Mouse (Mus musculus): ENCODE results near the gene Ap1b1.

The Ap1b1 gene

DNA sequence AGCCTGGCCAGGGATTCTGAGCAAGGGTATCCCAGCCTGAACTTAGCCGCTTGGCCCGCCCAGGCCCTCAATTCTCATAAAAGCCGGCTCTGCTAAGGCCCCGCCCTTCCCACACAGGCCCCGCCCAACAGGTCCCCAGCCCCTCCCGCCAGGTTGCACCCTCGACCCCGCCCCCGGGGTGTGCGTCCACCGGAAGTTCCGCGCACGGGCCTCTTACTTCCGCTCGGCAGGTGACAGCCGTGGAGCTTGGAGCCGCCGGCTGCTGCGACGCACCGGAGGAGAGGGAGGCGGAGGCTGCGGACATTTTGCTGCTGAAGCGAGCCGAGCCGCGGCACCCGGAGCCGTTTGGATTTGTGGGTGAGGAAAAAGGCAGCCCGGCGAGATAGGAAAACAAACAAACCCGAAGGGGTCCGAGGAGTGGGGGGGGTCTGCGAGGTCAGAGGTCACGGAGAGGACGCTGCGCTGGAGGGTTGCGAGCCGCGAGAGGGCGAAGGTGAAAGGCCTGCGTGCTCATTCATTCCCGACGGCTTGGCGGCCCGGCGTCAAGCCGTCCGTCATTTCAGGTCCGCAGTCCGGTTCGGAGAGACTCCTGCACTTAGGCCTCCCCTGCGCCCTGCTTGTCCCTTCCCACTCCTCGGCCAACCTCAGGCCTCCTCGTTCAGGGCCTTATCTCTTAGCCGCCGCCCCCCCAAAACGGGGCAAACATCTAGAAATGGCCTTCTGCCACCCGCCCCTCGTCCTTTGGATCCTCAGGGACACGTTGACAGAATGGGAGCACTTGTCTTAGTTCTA is at the start of gene Ap1b1:
Gene Ap1b1, plus strand, starts transcription at position 130 of the 792 bp plus-strand sequence.
- DNase-seq (ENCODE audit: low spot score) = peak; percentile 95

GRCm38 (mm10) chr11:4946530-4946929 is 40.1 kb upstream of the Ap1b1 start:
- no peak for DNase-seq (ENCODE audit: low spot score)

DNA sequence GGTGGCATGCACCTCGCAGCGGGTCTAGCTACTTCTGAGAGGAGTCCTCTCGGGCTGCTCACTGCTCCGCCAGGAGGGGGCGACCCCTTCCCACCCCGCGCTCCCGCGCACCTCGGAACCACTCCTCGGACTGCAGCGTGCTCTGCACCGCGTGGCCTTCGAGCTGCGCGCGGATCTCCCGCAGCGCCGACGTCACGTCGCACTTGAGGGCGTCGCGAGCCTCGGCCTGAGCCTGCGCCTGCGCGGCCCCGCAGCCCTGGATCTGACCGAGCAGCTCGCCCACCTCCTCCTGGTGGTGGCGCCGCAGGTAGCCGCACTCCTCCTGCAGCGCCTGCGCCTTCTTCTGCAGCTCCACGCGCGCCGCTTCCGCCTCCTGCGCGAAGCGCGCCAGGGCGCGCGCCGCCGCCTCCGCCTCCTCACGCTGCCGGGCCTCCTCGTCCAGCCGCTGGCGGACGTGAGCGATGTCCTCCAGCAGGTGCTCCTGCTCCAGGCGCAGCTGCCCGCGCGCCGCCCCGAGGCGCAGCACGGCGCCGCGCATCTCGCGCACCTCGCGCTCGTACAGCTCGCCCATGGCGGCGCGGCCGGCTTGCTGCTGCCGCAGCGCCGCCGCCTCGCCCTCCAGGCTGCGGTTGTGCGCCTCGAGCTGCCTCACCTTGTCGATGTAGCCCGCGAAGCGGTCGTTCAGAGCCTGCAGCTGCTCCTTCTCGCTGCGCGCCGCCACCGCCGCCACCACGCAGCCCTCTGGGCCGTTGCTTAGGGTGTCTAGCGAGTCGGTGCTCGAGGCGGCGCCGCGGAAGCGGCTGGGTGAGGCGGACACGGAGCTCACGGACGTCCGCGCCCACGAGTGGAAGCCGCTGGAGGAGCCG is 39.4 kb upstream of the Ap1b1 start:
- DNase-seq (ENCODE audit: low spot score) = peak; percentile 45

GRCm38 (mm10) chr11:4947813-4948174 is 38.8 kb upstream of the Ap1b1 start, which contains the start of gene Nefh:
Nefh (minus strand) TSS chr11:4948064.
- no peak for DNase-seq (ENCODE audit: low spot score)

DNA sequence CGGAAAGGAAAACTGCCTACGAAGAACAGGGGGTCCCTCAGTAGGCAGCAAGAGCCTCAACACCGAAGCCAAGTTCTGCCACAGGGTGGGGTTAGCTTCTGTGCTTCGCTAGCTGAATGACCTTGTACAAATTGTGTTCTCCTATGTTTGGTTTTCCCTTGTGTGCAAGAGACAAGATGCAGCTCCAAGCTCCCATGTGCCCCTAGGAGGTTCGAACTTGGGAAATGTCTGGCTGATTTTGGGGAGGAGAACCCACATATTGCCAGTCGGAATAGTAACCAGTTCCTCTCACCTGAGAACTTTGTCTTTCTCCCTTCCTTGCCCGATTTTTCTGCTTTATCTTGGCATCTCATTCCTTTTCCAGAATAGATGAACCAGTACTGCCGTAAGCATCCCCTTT is 37.8 kb upstream of the Ap1b1 start:
- DNase-seq (ENCODE audit: low spot score) = no peak

DNA sequence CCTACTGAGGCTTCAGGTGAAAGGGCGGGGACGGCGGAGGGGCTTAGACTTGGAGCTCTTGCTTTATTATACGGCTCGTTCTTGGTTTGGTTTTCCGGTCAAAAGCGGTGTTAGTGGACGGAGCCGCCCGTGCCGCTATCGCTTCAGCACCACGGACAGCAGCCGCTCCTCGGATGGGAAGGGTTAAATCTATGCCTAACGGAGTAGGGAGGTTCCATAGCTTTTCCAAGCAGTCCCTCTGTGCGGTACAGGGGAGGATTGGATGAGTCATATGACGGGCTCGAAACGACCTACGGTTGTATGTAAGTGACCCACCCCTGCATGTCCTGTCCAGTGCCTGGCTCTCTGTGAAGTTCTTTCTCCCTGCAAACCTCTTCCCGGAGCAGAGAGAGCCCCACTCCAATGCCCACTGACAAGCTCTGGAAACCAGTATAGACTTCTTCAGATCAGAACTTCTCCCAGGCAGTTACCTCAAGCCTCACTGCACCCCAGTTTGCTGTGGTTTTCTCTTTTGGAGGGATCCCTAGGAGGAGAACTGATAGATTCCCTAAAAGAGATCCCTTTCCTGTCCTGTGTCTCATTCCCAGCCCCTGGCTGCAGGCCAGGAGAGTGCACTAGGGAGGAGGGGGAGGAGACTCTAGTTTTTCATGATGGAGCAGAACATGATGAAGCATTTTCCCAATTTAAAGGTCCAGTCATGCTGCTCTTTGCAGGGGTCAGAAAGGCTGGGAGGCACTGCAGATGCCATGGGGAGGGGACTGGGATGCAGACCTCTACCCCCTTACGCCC is 37.2 kb upstream of the Ap1b1 start:
- DNase-seq (ENCODE audit: low spot score) = peak; percentile 57

DNA sequence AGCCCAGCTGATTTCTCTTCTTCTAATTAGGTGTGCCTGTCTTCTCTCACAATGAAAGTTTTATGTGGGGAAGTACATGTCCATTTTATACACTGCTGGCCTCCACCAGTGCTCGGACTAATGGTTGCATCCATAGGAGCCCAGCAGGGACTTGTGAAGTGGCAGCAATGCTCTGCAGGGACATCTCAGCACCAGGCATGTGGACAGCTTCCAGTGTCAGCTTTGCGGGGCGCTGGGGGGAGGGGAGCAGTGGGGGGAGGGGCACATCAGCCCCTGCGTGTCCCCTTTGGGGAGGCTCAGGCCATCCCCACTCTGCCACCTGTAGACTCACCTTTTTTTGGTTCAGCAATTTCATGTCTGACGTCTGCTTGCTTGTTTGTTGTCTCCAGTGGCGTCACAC is 33.2 kb upstream of the Ap1b1 start:
- no peak for DNase-seq (ENCODE audit: low spot score)

DNA sequence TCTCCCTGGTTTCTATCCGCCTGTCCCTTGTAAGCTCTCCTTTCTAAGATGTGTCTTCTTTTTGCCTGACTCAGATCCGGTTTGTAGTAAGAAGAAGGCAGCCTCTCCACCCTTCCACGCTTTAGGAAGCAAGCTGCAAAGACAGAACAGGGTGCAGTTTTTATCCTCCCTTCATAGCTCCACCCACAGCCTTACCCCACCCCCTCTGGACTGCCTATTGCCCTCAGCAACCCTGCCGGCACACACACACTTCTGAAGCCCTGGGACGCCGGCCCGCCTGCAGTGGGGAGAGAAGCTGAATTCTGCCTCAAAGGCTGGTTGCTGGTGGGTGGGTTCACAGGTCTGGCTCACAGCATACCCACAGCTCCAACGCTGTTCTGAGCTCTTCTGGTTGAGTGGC is 32.7 kb upstream of the Ap1b1 start:
- no peak for DNase-seq (ENCODE audit: low spot score)

GRCm38 (mm10) chr11:4963099-4963808 is 23.4 kb upstream of the Ap1b1 start:
- no peak for DNase-seq (ENCODE audit: low spot score)

- DNase-seq (ENCODE audit: low spot score) = no peak
These were observed 20.3 kb upstream of the Ap1b1 start for GRCm38 (mm10) chr11:4966325-4966724.

- no peak for DNase-seq (ENCODE audit: low spot score)
These were observed 19.7 kb upstream of the Ap1b1 start for GRCm38 (mm10) chr11:4966888-4967287.

GRCm38 (mm10) chr11:4967549-4967948 is 19.1 kb upstream of the Ap1b1 start:
- no peak for DNase-seq (ENCODE audit: low spot score)

- DNase-seq (ENCODE audit: low spot score) = no peak
These were observed 18.2 kb upstream of the Ap1b1 start for GRCm38 (mm10) chr11:4968376-4968775.

GRCm38 (mm10) chr11:4972967-4973870 is 13.4 kb upstream of the Ap1b1 start:
- peak; percentile 52 for DNase-seq (ENCODE audit: low spot score)

- no peak for DNase-seq (ENCODE audit: low spot score)
These were observed 12.8 kb upstream of the Ap1b1 start for GRCm38 (mm10) chr11:4973871-4974256.

DNA sequence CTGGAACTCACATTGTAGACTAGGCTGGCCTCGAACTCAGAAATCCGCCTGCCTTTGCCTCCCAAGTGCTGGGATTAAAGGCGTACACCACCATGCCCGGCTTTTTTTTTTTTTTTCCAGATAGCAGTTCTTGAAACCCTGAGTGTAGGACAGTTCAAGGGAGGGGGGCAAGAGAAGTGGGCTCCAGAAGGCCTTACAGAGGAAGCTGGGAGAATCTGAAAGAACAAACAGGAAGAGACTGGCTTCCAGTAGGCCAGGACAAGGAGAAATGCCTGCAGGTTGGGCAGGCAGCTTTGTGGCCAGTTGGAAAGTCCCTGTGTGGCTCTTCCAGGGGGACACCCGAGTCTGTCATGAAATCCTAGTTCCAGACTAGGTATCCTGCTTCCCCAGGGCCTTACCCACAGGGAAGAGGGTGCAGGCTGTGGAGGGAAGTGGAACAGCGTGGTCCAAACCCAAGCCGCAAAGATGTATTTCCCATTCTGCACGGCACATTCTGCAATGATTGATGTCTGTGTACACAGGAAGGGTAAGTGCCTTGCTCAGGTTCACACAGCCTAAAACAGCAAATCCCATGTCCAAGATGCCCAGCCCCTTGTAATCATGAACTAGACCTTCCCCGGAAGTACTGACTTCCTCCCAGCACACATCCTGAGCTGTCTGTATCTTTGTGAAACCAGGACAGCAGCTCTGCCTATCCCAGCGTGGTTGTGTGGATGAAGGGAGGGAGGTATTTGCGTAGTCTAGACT is 12.1 kb upstream of the Ap1b1 start:
- no peak for DNase-seq (ENCODE audit: low spot score)

DNA sequence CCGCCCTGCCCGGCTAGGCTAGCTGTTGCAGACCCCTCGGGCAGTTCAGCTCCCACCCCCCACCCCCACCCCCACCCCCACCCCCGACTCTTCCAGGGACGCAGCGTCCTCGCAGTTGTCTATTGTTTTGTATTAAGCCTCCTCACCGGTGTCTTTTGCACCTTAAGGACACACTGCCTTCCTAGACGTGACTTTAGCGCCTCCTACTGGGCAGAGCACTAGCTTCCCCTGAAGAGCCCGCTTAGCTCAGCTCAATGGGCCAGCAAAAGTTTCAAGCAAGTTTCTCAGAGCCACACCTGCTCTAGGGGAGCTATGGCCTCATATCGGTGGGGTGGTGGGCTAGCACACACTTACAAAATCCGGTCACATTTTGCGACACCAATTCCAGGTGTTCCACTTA is 11.0 kb upstream of the Ap1b1 start:
- peak; percentile 62 for DNase-seq (ENCODE audit: low spot score)

GRCm38 (mm10) chr11:4983010-4983409 is 3.6 kb upstream of the Ap1b1 start:
- no peak for DNase-seq (ENCODE audit: low spot score)

- no peak for DNase-seq (ENCODE audit: low spot score)
These were observed 3.1 kb upstream of the Ap1b1 start for GRCm38 (mm10) chr11:4983538-4983937.

DNA sequence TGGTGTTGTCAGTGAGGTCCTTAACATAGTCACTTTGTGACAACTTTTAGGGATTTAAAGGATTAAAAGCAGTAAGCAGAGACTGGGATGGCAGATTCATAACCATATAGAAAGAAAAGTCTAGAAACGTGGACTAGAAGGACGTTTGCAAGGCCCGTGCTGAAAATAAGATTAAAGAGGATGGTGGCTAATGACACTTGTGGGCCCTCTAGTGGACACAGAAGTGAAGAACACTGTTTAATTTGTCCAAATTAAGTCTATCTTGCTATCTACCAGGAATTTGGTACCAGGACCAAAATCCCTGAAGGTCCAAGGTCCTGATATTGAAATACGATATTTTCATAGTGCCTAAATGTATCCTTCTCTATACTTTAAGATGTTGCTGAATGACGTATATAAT is 2.4 kb upstream of the Ap1b1 start:
- DNase-seq (ENCODE audit: low spot score) = no peak

Measured in yolk sac, embryonic 10.5 days (tissue).